Mouse (Mus musculus) gastrocnemius, adult 2 months (tissue): ENCODE data around the gene Nek6. TPM values are rescaled to one million over a fixed set of nuclear protein-coding genes. Genes with fewer than 3 reads are reported as not detected.

ENCODE experiments used
- DNase-seq: peaks from one replicate; pipeline ENCODE4 v3.0.0; 2022
- H3K27ac ChIP-seq: fragments of 200-600 bp; 2 replicates; pipeline ENCODE4 v1.8.1; 2022; ENCODE audit warnings: mild to moderate bottlenecking
- H3K4me3 ChIP-seq: fragments of 200-600 bp; 2 replicates; pipeline ENCODE4 v1.8.1; 2022; ENCODE audit warnings: mild to moderate bottlenecking, moderate library complexity
- CTCF ChIP-seq: fragments of 200-600 bp; IDR thresholded peaks from 2 replicates; pipeline ENCODE4 v1.8.1; 2022; ENCODE audit warnings: antibody characterized with exemption, mild to moderate bottlenecking, moderate library complexity
- intact Hi-C: fragments of 180-260 bp; cut with DNase I; formaldehyde crosslinking; loops from one replicate; pipeline ENCODE4 v1.15.1; 2025
- microRNA-seq: library from miRNA; unstranded; fragments of <30 nt; microRNA quantifications from one replicate; pipeline ENCODE4 v1.2.0, GENCODE M21; 2021
- total RNA-seq, 2 experiments: library from RNA; stranded (reverse); gene quantifications; 2 replicates each; pipeline ENCODE4 v1.2.3; 2021

The Nek6 gene
- total RNA-seq, 2 experiments from 2014 or later = 4.9 to 10.7 TPM

GRCm38 (mm10) chr2:38628801-38629200 is 117.4 kb downstream of the Nek6 start:
- H3K4me3 ChIP-seq = no peak overlapping the region
- DNase-seq = no peak
- intact Hi-C loops = no loop called here
- no peak for TF ChIP-seq CTCF
- no peak overlapping the region for H3K27ac ChIP-seq

GRCm38 (mm10) chr2:38629451-38629850 is 118.0 kb downstream of the Nek6 start:
- intact Hi-C loops = no loop called here
- DNase-seq = no peak
- TF ChIP-seq CTCF = no peak
- no peak overlapping the region for H3K4me3 ChIP-seq
- H3K27ac ChIP-seq = no peak overlapping the region

GRCm38 (mm10) chr2:38630574-38630973 is 119.1 kb downstream of the Nek6 start:
- intact Hi-C loops = no loop called here

GRCm38 (mm10) chr2:38637716-38638267 is 126.3 kb downstream of the Nek6 start:
- no peak overlapping the region for H3K27ac ChIP-seq
- intact Hi-C loops = no loop called here
- DNase-seq = no peak
- no peak overlapping the region for H3K4me3 ChIP-seq
- TF ChIP-seq CTCF = peak; percentile 74

More at GRCm38 (mm10) chr2:38630574-38630973, 119.1 kb downstream of the Nek6 start:
- H3K27ac ChIP-seq = no peak overlapping the region
- no peak for DNase-seq
- no peak overlapping the region for H3K4me3 ChIP-seq
- TF ChIP-seq CTCF = no peak

- intact Hi-C loops = loop anchor here (10.0 kb wide), 1 partner anchor 363 kb away; the partner anchor contains the start of genes Arpc5l and Rpl35
- no peak overlapping the region for H3K4me3 ChIP-seq
- no peak for DNase-seq
- TF ChIP-seq CTCF = no peak
- H3K27ac ChIP-seq = no peak overlapping the region
These were observed 130.3 kb downstream of the Nek6 start for GRCm38 (mm10) chr2:38641761-38642160.

GRCm38 (mm10) chr2:38643625-38644427 is 132.4 kb downstream of the Nek6 start, which contains the start of gene Psmb7:
Gene Psmb7 (minus strand): TSS chr2:38644087.
- peak; percentile 93 for DNase-seq
- no peak for TF ChIP-seq CTCF
- intact Hi-C loops = loop anchor here (10.0 kb wide), 1 partner anchor 361 kb away; the partner anchor contains the start of genes Arpc5l and Rpl35
- Histone ChIP-seq H3K4me3 (peak within 1 kb of the TSS; percentile 91), H3K27ac (peak within 1 kb of the TSS; percentile 94)

Small RNAs within 50 kb of the gene (microRNA-seq; reads per million reads assigned to microRNA genes)
- gene Gm27634 = not detected

Other genes starting within 250 kb of the Nek6 start
- gene Dennd1a, start 224.3 kb upstream of the Nek6 start, total RNA-seq = 10 to 100 TPM; 28.4 to 28.5 TPM
- gene Lhx2, start 172.4 kb upstream of the Nek6 start, total RNA-seq = under 1 TPM; 0.13 to 0.22 TPM
- 100 to 1,000 TPM; 295 to 298 TPM for gene Psmb7, start 132.4 kb downstream of the Nek6 start, total RNA-seq
- not detected for gene Nr5a1, start 202.9 kb downstream of the Nek6 start, total RNA-seq